Mouse (Mus musculus) intestine, postnatal 0 days (tissue): ENCODE measurements at regions not wholly inside any gene's neighbourhood (a gene's known extent, or its start where the extent isn't known, plus 50 kb on each side); places are given as distances from the start of the nearest gene placed in this dataset.

Experiments
- ATAC-seq: fragments of 200-750 bp; cut with Nextera tagmentation; 2 replicates; pipeline ENCODE4 v1.8.0; 2017; ENCODE audit warnings: mild to moderate bottlenecking, moderate TSS enrichment, moderate library complexity
- H3K27ac ChIP-seq: fragments of 300-500 bp; sonication (generic); 2 replicates; pipeline ENCODE4 v1.5.1; 2014; ENCODE audit warnings: mild to moderate bottlenecking, low read depth, low read length, moderate library complexity
- H3K27me3 ChIP-seq: fragments of 300-500 bp; sonication (generic); replicated peaks from 2 replicates; pipeline ENCODE4 v1.6.1; 2014; ENCODE audit warnings: low read length, mixed read lengths; ENCODE audit not compliant: control insufficient read depth, insufficient read depth
- H3K36me3 ChIP-seq: fragments of 300-500 bp; sonication (generic); 2 replicates; pipeline ENCODE4 v1.6.1; 2014; ENCODE audit warnings: mild to moderate bottlenecking, moderate library complexity; ENCODE audit not compliant: control insufficient read depth, insufficient read depth
- H3K4me1 ChIP-seq: fragments of 300-500 bp; sonication (generic); replicated peaks from 2 replicates; pipeline ENCODE4 v1.6.1; 2014; ENCODE audit warnings: antibody characterized with exemption, low read length, mixed read lengths; ENCODE audit not compliant: control insufficient read depth, insufficient read depth
- H3K4me2 ChIP-seq: fragments of 300-500 bp; sonication (generic); replicated peaks from 2 replicates; pipeline ENCODE4 v1.6.1; 2014; ENCODE audit warnings: low read depth, mild to moderate bottlenecking, moderate library complexity
- H3K4me3 ChIP-seq: fragments of 300-500 bp; sonication (generic); 2 replicates; pipeline ENCODE4 v1.5.1; 2014; ENCODE audit warnings: low read depth, low read length
- H3K9ac ChIP-seq: fragments of 300-500 bp; sonication (generic); 2 replicates; pipeline ENCODE4 v1.6.1; 2014; ENCODE audit warnings: mild to moderate bottlenecking, low read depth, low read length
- H3K9me3 ChIP-seq: fragments of 300-500 bp; sonication (generic); 2 replicates; pipeline ENCODE4 v1.6.1; 2016; ENCODE audit warnings: mixed run types; ENCODE audit not compliant: control insufficient read depth
- CTCF ChIP-seq: sonication (generic); IDR thresholded peaks from 2 replicates; pipeline ENCODE4 v1.5.1; 2016; ENCODE audit warnings: low read depth, mild to moderate bottlenecking, control low read depth, antibody characterized with exemption, moderate library complexity
- WGBS: fragments of 180-500 bp; shearing (Covaris S2); extraction: QIAGEN DNeasy Blood & Tissue Kit; methylation state at CpG from one replicate; pipeline ENCODE4 v1.1.7; 2014; 5-methylcytosine and 5-hydroxymethylcytosine counted together

DNA sequence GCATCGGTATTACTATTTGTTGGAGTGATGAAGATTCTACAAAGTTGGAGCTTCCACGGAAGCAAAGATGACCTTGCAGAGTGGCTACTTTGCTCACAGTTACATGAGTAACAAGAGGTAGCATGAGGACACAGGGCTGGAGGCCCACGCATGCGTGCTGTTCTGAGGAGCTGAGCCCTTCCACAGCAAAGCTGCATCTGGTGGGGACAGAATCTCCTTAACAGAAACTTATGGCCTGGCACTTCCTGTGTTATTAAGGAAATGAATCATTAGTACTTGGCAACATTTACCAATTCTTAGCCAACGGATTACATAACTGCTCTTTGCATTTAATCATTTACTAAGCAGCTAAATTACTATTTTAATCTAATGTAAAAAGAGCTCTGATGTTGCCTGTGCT is 160.8 kb upstream of the Apob start:
- ATAC-seq, result no peak
- Histone ChIP-seq H3K36me3 (no peaks in the 10 kb centered on the region), H3K9me3 (no peaks in the 10 kb centered on the region), H3K4me1 (no peaks in the 10 kb centered on the region), H3K4me2 (no peak overlapping the region), H3K4me3 (no peak overlapping the region), H3K9ac (no peak overlapping the region), H3K27me3 (no peaks in the 10 kb centered on the region), H3K27ac (no peak overlapping the region)
- 47% methylated on average over 5 of the region's 5 CpGs for WGBS
- TF ChIP-seq CTCF, result no peak

DNA sequence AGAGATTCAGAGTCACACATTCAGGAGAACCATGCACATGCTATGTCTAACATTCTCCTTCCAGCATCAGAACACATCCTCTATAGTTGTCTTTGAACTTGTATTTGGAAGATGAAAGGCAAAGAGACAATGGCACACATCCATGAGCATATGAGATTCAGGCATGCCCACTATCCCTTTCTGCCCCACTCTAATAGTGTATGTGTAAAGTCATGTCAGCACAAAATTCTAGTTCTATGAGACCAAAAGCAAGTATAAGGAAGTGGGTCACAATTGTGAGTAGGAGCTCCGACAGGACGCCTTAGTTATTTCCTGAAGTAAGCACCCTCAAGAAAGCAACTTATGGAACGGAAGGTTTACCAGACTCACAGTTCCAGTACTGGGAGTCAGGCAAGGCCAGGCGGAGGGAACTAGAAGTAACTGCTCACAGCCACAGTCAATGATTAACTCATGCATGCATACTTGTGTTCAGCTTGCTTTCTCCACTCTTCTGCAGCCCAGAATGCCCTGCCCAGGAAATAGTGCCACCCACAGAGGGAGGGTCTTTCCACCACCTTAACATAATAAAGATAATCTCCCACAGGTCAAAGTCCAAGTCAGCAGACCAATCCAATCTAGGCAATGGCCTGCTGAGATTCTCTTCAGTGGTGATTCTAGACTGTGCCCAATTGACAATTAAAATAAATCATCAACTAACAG is 157.3 kb upstream of the Apob start:
- no peaks in the 10 kb centered on the region for H3K9me3 ChIP-seq

DNA sequence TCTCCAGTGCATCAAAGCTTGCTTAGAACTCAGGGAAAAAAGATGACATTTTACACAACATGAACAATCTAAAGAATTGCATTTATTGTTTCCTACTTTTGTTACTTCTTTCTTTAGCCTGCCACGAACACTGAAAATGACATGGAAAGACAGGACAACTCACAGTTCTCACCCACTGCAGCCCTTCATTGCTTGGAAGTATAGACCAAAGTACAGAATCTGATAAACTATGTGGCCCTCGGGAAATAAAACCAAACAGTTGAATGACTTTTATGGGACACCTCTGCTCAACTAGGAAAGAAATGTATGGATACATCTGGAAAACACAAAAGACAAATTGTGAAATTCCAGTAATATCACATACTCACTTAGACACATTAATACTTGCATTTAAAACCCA is 156.7 kb upstream of the Apob start:
- H3K9me3 ChIP-seq, result peaks cover under 1% of the 10 kb centered on the region; the same call in 1 of the 2 replicates

More for the DNA sequence above, 157.3 kb upstream of the Apob start:
- no peak overlapping the region; the same call in 1 of the 2 replicates for H3K27ac ChIP-seq
- H3K4me1 ChIP-seq, result no peaks in the 10 kb centered on the region
- no peak overlapping the region for H3K4me2 ChIP-seq
- no peak for TF ChIP-seq CTCF
- H3K36me3 ChIP-seq, result no peaks in the 10 kb centered on the region
- H3K4me3 ChIP-seq, result no peak overlapping the region
- WGBS, result 39% methylated on average over 4 of the region's 4 CpGs
- no peak overlapping the region for H3K9ac ChIP-seq
- no peaks in the 10 kb centered on the region for H3K27me3 ChIP-seq
- ATAC-seq, result peak; percentile 98

GRCm38 (mm10) chr12:7835731-7836130 is 141.7 kb upstream of the Apob start:
- Histone ChIP-seq H3K27me3 (no peaks in the 10 kb centered on the region), H3K9ac (no peak overlapping the region), H3K4me2 (no peak overlapping the region), H3K36me3 (no peaks in the 10 kb centered on the region), H3K27ac (no peak overlapping the region), H3K4me1 (no peaks in the 10 kb centered on the region), H3K4me3 (no peak overlapping the region), H3K9me3 (no peaks in the 10 kb centered on the region)
- no peak for ATAC-seq
- 51% methylated on average over 3 of the region's 3 CpGs for WGBS
- no peak for TF ChIP-seq CTCF

More for the DNA sequence above, 156.7 kb upstream of the Apob start:
- Histone ChIP-seq H3K36me3 (no peaks in the 10 kb centered on the region), H3K4me1 (no peaks in the 10 kb centered on the region), H3K4me3 (no peak overlapping the region), H3K4me2 (no peak overlapping the region; the same call in 1 of the 2 replicates), H3K27me3 (no peaks in the 10 kb centered on the region), H3K9ac (no peak overlapping the region), H3K27ac (no peak overlapping the region)
- TF ChIP-seq CTCF, result no peak
- 45% methylated on average over 2 of the region's 2 CpGs for WGBS
- peak; percentile 81 for ATAC-seq

GRCm38 (mm10) chr12:7853876-7854275 is 123.6 kb upstream of the Apob start:
- Histone ChIP-seq H3K9ac (no peak overlapping the region), H3K27ac (no peak overlapping the region), H3K27me3 (no peaks in the 10 kb centered on the region), H3K9me3 (no peaks in the 10 kb centered on the region), H3K4me1 (no peaks in the 10 kb centered on the region), H3K4me3 (no peak overlapping the region), H3K4me2 (no peak overlapping the region), H3K36me3 (no peaks in the 10 kb centered on the region)
- no peak for ATAC-seq
- WGBS, result 45% methylated on average over 2 of the region's 2 CpGs
- peak; percentile 59 for TF ChIP-seq CTCF

DNA sequence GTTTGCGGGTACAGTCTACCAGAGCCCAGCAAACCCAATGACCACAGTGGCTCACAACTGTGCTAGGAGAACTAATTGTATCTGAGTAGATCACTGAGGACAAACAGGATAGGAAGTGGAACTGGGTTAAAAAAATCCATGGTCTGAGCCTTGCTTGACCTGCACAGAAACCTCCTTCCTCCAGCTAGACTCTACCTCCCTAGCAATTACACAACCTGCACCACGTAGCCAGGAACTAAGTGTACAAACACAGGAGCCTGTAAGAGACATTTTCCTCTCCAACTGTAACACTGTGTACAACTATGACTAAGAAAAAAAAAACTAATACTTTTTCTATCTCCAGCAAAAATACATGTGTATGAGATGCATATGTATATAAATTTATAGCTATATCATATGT is 121.8 kb upstream of the Apob start:
- no peaks in the 10 kb centered on the region for H3K36me3 ChIP-seq
- no peak for ATAC-seq
- H3K4me2 ChIP-seq, result no peak overlapping the region
- no peak overlapping the region for H3K27ac ChIP-seq
- no peak overlapping the region for H3K9ac ChIP-seq
- H3K4me3 ChIP-seq, result no peak overlapping the region
- no peaks in the 10 kb centered on the region for H3K27me3 ChIP-seq
- H3K9me3 ChIP-seq, result no peaks in the 10 kb centered on the region
- TF ChIP-seq CTCF, result no peak
- H3K4me1 ChIP-seq, result no peaks in the 10 kb centered on the region
- WGBS, result 72% methylated on average over 2 of the region's 2 CpGs
